Mouse (Mus musculus): ENCODE data around the gene Cep57l1.

The Cep57l1 gene

GRCm38 (mm10) chr10:41814305-41814853 lies 4.7 kb upstream of the Cep57l1 start:
- DNase-seq = no peak

GRCm38 (mm10) chr10:41812566-41812965 lies 2.9 kb upstream of the Cep57l1 start:
- DNase-seq = no peak

- DNase-seq = peak; percentile 14
These were observed 1.1 kb upstream of the Cep57l1 start for GRCm38 (mm10) chr10:41810564-41811455.

- no peak for DNase-seq
These were observed 446 bp downstream of the Cep57l1 start for GRCm38 (mm10) chr10:41809080-41809770.

GRCm38 (mm10) chr10:41805729-41806355 lies 3.8 kb downstream of the Cep57l1 start:
- no peak for DNase-seq

- no peak for DNase-seq
These were observed 5.0 kb downstream of the Cep57l1 start for GRCm38 (mm10) chr10:41804711-41805110.

- DNase-seq = no peak
These were observed 6.2 kb downstream of the Cep57l1 start for GRCm38 (mm10) chr10:41803467-41803866.

GRCm38 (mm10) chr10:41797253-41797652 lies 12.4 kb downstream of the Cep57l1 start:
- DNase-seq = no peak

- DNase-seq = no peak
These were observed 17.3 kb downstream of the Cep57l1 start for GRCm38 (mm10) chr10:41792375-41792774.

GRCm38 (mm10) chr10:41767254-41767653 lies 42.4 kb downstream of the Cep57l1 start:
- DNase-seq = no peak

- no peak for DNase-seq
These were observed 43.4 kb downstream of the Cep57l1 start for GRCm38 (mm10) chr10:41766280-41766679.

- DNase-seq = no peak
These were observed 44.1 kb downstream of the Cep57l1 start for GRCm38 (mm10) chr10:41765586-41765985.

GRCm38 (mm10) chr10:41763741-41764385 lies 45.8 kb downstream of the Cep57l1 start:
- no peak for DNase-seq

GRCm38 (mm10) chr10:41760866-41761265 lies 48.8 kb downstream of the Cep57l1 start:
- no peak for DNase-seq

GRCm38 (mm10) chr10:41758041-41758440 lies 51.6 kb downstream of the Cep57l1 start:
- no peak for DNase-seq

GRCm38 (mm10) chr10:41757226-41757625 lies 52.4 kb downstream of the Cep57l1 start:
- no peak for DNase-seq

GRCm38 (mm10) chr10:41751867-41752480 lies 57.7 kb downstream of the Cep57l1 start:
- DNase-seq = peak; percentile 39

GRCm38 (mm10) chr10:41749306-41749705 lies 60.4 kb downstream of the Cep57l1 start:
- no peak for DNase-seq

- DNase-seq = no peak
These were observed 63.1 kb downstream of the Cep57l1 start for GRCm38 (mm10) chr10:41746554-41746953.

GRCm38 (mm10) chr10:41744006-41744405 lies 65.7 kb downstream of the Cep57l1 start:
- no peak for DNase-seq

- no peak for DNase-seq
These were observed 69.5 kb downstream of the Cep57l1 start for GRCm38 (mm10) chr10:41740221-41740620.

GRCm38 (mm10) chr10:41737245-41737644 lies 72.4 kb downstream of the Cep57l1 start:
- no peak for DNase-seq

Measured in thymus, postnatal 25 days (tissue).